Mouse (Mus musculus): ENCODE results near the gene Etl4. TPM values are rescaled to one million over a fixed set of nuclear protein-coding genes. Genes with fewer than 3 reads are reported as not detected.

The Etl4 gene
- polyA plus RNA-seq, 1 experiment, result 7.4 TPM

GRCm38 (mm10) chr2:20619881-20620280, 710.3 kb downstream of the Etl4 start:
- H3K36me3 ChIP-seq (ENCODE audit: control insufficient read depth, insufficient read depth), result no peaks in the 10 kb centered on the region
- H3ac ChIP-seq (ENCODE audit: control insufficient read depth, insufficient read length), result no peak overlapping the region
- no peak overlapping the region for H3K4me2 ChIP-seq (ENCODE audit: low read depth)
- no peaks in the 10 kb centered on the region for H3K79me2 ChIP-seq (ENCODE audit: control insufficient read depth, insufficient read depth)
- no peak overlapping the region for H3K4me3 ChIP-seq
- TF ChIP-seq POLR2AphosphoS2 (IDR thresholded peaks at IDR 0.05; ENCODE audit: insufficient read length, low read depth) (no peak), MYOG (IDR thresholded peaks at IDR 0.05; ENCODE audit: control insufficient read depth in 1 of 3, insufficient read depth in 1 of 3, insufficient read length in 2 of 3, low read depth in 2 of 3) (no peak), MAX (IDR thresholded peaks at IDR 0.05; ENCODE audit: low read depth) (no peak)
- no peaks in the 10 kb centered on the region for H3K27me3 ChIP-seq (ENCODE audit: control insufficient read depth, insufficient read depth, insufficient read length)

GRCm38 (mm10) chr2:20629156-20629712, 719.7 kb downstream of the Etl4 start:
- no peaks in the 10 kb centered on the region for H3K27me3 ChIP-seq (ENCODE audit: control insufficient read depth, insufficient read depth, insufficient read length)
- H3K36me3 ChIP-seq (ENCODE audit: control insufficient read depth, insufficient read depth), result no peaks in the 10 kb centered on the region
- no peak overlapping the region for H3K4me2 ChIP-seq (ENCODE audit: low read depth)
- no peaks in the 10 kb centered on the region for H3K79me2 ChIP-seq (ENCODE audit: control insufficient read depth, insufficient read depth)
- TF ChIP-seq SRF (IDR thresholded peaks at IDR 0.05; ENCODE audit: control insufficient read depth, insufficient read length, low read depth) (no peak), MYOD1 (IDR thresholded peaks at IDR 0.05; ENCODE audit: control insufficient read depth in 1 of 3, insufficient read length in 2 of 3, low read depth in 2 of 3) (no peak), E2F4 (IDR thresholded peaks at IDR 0.05; ENCODE audit: insufficient read depth) (no peak), TCF3 (IDR thresholded peaks at IDR 0.05; ENCODE audit: insufficient read length, low read depth) (no peak), USF1 (IDR thresholded peaks at IDR 0.05; ENCODE audit: low read depth) (no peak), REST (IDR thresholded peaks at IDR 0.05; ENCODE audit: insufficient read depth, insufficient read length) (no peak), POLR2A (IDR thresholded peaks at IDR 0.05; ENCODE audit: insufficient read length, low read depth) (no peak), TCF12 (IDR thresholded peaks at IDR 0.05; ENCODE audit: insufficient read depth, poor library complexity, severe bottlenecking) (no peak), MYOG (IDR thresholded peaks at IDR 0.05; ENCODE audit: control insufficient read depth in 1 of 3, insufficient read depth in 1 of 3, insufficient read length in 2 of 3, low read depth in 2 of 3) (no peak), CEBPB (IDR thresholded peaks at IDR 0.05; ENCODE audit: insufficient read depth, poor library complexity, severe bottlenecking) (no peak), MAX (IDR thresholded peaks at IDR 0.05; ENCODE audit: low read depth) (no peak), POLR2AphosphoS2 (IDR thresholded peaks at IDR 0.05; ENCODE audit: insufficient read length, low read depth) (no peak)
- no peak overlapping the region for H3ac ChIP-seq (ENCODE audit: control insufficient read depth, insufficient read length)
- no peak overlapping the region for H3K4me3 ChIP-seq

- no peak for TF ChIP-seq REST (IDR thresholded peaks at IDR 0.05; ENCODE audit: insufficient read depth, insufficient read length)
- TF ChIP-seq MYOD1 (IDR thresholded peaks at IDR 0.05; ENCODE audit: control insufficient read depth in 1 of 3, insufficient read length in 2 of 3, low read depth in 2 of 3), result no peak
- TF ChIP-seq MYOG (IDR thresholded peaks at IDR 0.05; ENCODE audit: control insufficient read depth in 1 of 3, insufficient read depth in 1 of 3, insufficient read length in 2 of 3, low read depth in 2 of 3), result no peak
- no peak for TF ChIP-seq TCF12 (IDR thresholded peaks at IDR 0.05; ENCODE audit: insufficient read depth, poor library complexity, severe bottlenecking)
- TF ChIP-seq SRF (IDR thresholded peaks at IDR 0.05; ENCODE audit: control insufficient read depth, insufficient read length, low read depth), result no peak
- TF ChIP-seq CEBPB (IDR thresholded peaks at IDR 0.05; ENCODE audit: insufficient read depth, poor library complexity, severe bottlenecking), result no peak
- TF ChIP-seq POLR2AphosphoS2 (IDR thresholded peaks at IDR 0.05; ENCODE audit: insufficient read length, low read depth), result no peak
- no peak for TF ChIP-seq E2F4 (IDR thresholded peaks at IDR 0.05; ENCODE audit: insufficient read depth)
- no peak for TF ChIP-seq MAX (IDR thresholded peaks at IDR 0.05; ENCODE audit: low read depth)
- TF ChIP-seq USF1 (IDR thresholded peaks at IDR 0.05; ENCODE audit: low read depth), result no peak
- no peak for TF ChIP-seq POLR2A (IDR thresholded peaks at IDR 0.05; ENCODE audit: insufficient read length, low read depth)
- TF ChIP-seq TCF3 (IDR thresholded peaks at IDR 0.05; ENCODE audit: insufficient read length, low read depth), result no peak
- Histone ChIP-seq H3K4me3 (no peak overlapping the region), H3K27me3 (ENCODE audit: control insufficient read depth, insufficient read depth, insufficient read length) (no peaks in the 10 kb centered on the region), H3ac (ENCODE audit: control insufficient read depth, insufficient read length) (no peak overlapping the region), H3K36me3 (ENCODE audit: control insufficient read depth, insufficient read depth) (no peaks in the 10 kb centered on the region), H3K79me2 (ENCODE audit: control insufficient read depth, insufficient read depth) (no peaks in the 10 kb centered on the region), H3K4me2 (ENCODE audit: low read depth) (no peak overlapping the region)
Observed at GRCm38 (mm10) chr2:20638604-20639003, 729.0 kb downstream of the Etl4 start.

- Histone ChIP-seq H3K36me3 (ENCODE audit: control insufficient read depth, insufficient read depth) (no peaks in the 10 kb centered on the region), H3K79me2 (ENCODE audit: control insufficient read depth, insufficient read depth) (no peaks in the 10 kb centered on the region), H3K4me2 (ENCODE audit: low read depth) (no peak overlapping the region), H3K27me3 (ENCODE audit: control insufficient read depth, insufficient read depth, insufficient read length) (no peaks in the 10 kb centered on the region), H3ac (ENCODE audit: control insufficient read depth, insufficient read length) (no peak overlapping the region), H3K4me3 (no peak overlapping the region)
- TF ChIP-seq MYOG (IDR thresholded peaks at IDR 0.05; ENCODE audit: control insufficient read depth in 1 of 3, insufficient read depth in 1 of 3, insufficient read length in 2 of 3, low read depth in 2 of 3), result no peak
- no peak for TF ChIP-seq E2F4 (IDR thresholded peaks at IDR 0.05; ENCODE audit: insufficient read depth)
- no peak for TF ChIP-seq TCF3 (IDR thresholded peaks at IDR 0.05; ENCODE audit: insufficient read length, low read depth)
- no peak for TF ChIP-seq MYOD1 (IDR thresholded peaks at IDR 0.05; ENCODE audit: control insufficient read depth in 1 of 3, insufficient read length in 2 of 3, low read depth in 2 of 3)
Observed at GRCm38 (mm10) chr2:20639721-20640120, 730.1 kb downstream of the Etl4 start.

- Histone ChIP-seq H3K36me3 (ENCODE audit: control insufficient read depth, insufficient read depth) (no peaks in the 10 kb centered on the region), H3K4me2 (ENCODE audit: low read depth) (peak overlapping the region; percentile 40), H3K79me2 (ENCODE audit: control insufficient read depth, insufficient read depth) (no peaks in the 10 kb centered on the region), H3K4me3 (no peak overlapping the region), H3ac (ENCODE audit: control insufficient read depth, insufficient read length) (no peak overlapping the region), H3K27me3 (ENCODE audit: control insufficient read depth, insufficient read depth, insufficient read length) (no peaks in the 10 kb centered on the region)
- TF ChIP-seq MYOD1 (IDR thresholded peaks at IDR 0.05; ENCODE audit: control insufficient read depth in 1 of 3, insufficient read length in 2 of 3, low read depth in 2 of 3), result peak; percentile 79 to 100 (median 99)
- no peak for TF ChIP-seq REST (IDR thresholded peaks at IDR 0.05; ENCODE audit: insufficient read depth, insufficient read length)
- TF ChIP-seq MYOG (IDR thresholded peaks at IDR 0.05; ENCODE audit: control insufficient read depth in 1 of 3, insufficient read depth in 1 of 3, insufficient read length in 2 of 3, low read depth in 2 of 3), result peak in 2 of 3 experiments; percentile 30 to 64
- TF ChIP-seq TCF12 (IDR thresholded peaks at IDR 0.05; ENCODE audit: insufficient read depth, poor library complexity, severe bottlenecking), result peak; percentile 64
- TF ChIP-seq CEBPB (IDR thresholded peaks at IDR 0.05; ENCODE audit: insufficient read depth, poor library complexity, severe bottlenecking), result no peak
- no peak for TF ChIP-seq E2F4 (IDR thresholded peaks at IDR 0.05; ENCODE audit: insufficient read depth)
- no peak for TF ChIP-seq POLR2A (IDR thresholded peaks at IDR 0.05; ENCODE audit: insufficient read length, low read depth)
- no peak for TF ChIP-seq POLR2AphosphoS2 (IDR thresholded peaks at IDR 0.05; ENCODE audit: insufficient read length, low read depth)
- no peak for TF ChIP-seq MAX (IDR thresholded peaks at IDR 0.05; ENCODE audit: low read depth)
- TF ChIP-seq TCF3 (IDR thresholded peaks at IDR 0.05; ENCODE audit: insufficient read length, low read depth), result peak; percentile 52
- peak; percentile 64 for TF ChIP-seq USF1 (IDR thresholded peaks at IDR 0.05; ENCODE audit: low read depth)
- TF ChIP-seq SRF (IDR thresholded peaks at IDR 0.05; ENCODE audit: control insufficient read depth, insufficient read length, low read depth), result no peak
Observed at GRCm38 (mm10) chr2:20642818-20643217, 733.2 kb downstream of the Etl4 start.

All from myocyte (in vitro differentiated cells).